Mouse (Mus musculus): ENCODE data around the gene Sephs1.

DNA sequence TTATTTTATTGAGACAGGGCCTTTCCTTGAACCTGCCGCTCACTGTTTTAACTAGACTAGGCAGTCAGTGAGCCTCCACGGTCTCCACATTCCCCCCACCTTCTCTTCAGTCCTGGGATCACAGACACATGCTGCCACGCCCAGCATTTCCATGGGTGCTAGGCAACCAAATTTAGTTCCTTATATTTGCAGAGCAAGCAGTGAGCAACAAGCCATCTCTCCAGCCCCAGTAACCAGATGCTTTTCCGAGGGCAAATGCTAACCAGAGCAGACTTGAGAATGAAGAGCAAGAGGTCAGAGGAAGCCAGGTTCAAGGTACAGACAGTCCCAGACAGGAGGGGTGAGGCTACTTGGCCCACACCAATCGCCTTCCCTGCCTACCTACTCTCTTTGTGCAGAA lies 24.2 kb upstream of the Sephs1 start:
- no peak for TF ChIP-seq CTCF (IDR thresholded peaks at IDR 0.05; ENCODE audit: borderline replicate concordance, insufficient read depth, low read depth, low read length)
- TF ChIP-seq POLR2A (IDR thresholded peaks at IDR 0.05; ENCODE audit: borderline replicate concordance, insufficient read depth, low read length) = no peak
